Mouse (Mus musculus) hindbrain, postnatal 0 days (tissue): ENCODE results near the gene Lmo1. TPM values are rescaled to one million over a fixed set of nuclear protein-coding genes. Genes with fewer than 3 reads are reported as not detected.
"Not testable (repeated sequence)": the region's sequence is repeated elsewhere in the genome, so short reads cannot be mapped to it uniquely, and the experiment has no call there.

ENCODE experiments used
- ATAC-seq: fragments of 200-750 bp; cut with Nextera tagmentation; 2 replicates; pipeline ENCODE4 v1.8.0; 2017; ENCODE audit warnings: mild to moderate bottlenecking, moderate TSS enrichment, moderate library complexity
- DNase-seq: peaks from one replicate; pipeline ENCODE4 v3.0.0-alpha.2; 2015; ENCODE audit warnings: low spot score
- H3K27ac ChIP-seq: fragments of 300-500 bp; sonication (generic); 2 replicates; pipeline ENCODE4 v1.5.1; 2014; ENCODE audit warnings: mild to moderate bottlenecking
- H3K27me3 ChIP-seq: fragments of 300-500 bp; sonication (generic); 2 replicates; pipeline ENCODE4 v1.6.1; 2014; ENCODE audit warnings: low read length, mixed read lengths; ENCODE audit not compliant: insufficient read depth
- H3K36me3 ChIP-seq: fragments of 300-500 bp; sonication (generic); 2 replicates; pipeline ENCODE4 v1.6.1; 2014; ENCODE audit warnings: low read length, mixed read lengths; ENCODE audit not compliant: insufficient read depth
- H3K4me1 ChIP-seq: fragments of 300-500 bp; sonication (generic); 2 replicates; pipeline ENCODE4 v1.6.1; 2014; ENCODE audit warnings: antibody characterized with exemption, low read length, mixed read lengths; ENCODE audit not compliant: insufficient read depth
- H3K4me2 ChIP-seq: fragments of 300-500 bp; sonication (generic); 2 replicates; pipeline ENCODE4 v1.6.1; 2014; ENCODE audit warnings: low read depth, mild to moderate bottlenecking, low read length, moderate library complexity, mixed read lengths
- H3K4me3 ChIP-seq: fragments of 300-500 bp; sonication (generic); 2 replicates; pipeline ENCODE4 v1.5.1; 2014; ENCODE audit warnings: low read length
- H3K9ac ChIP-seq: fragments of 300-500 bp; sonication (generic); replicated peaks from 2 replicates; pipeline ENCODE4 v1.6.1; 2014; ENCODE audit warnings: mild to moderate bottlenecking, low read length, moderate library complexity, mixed read lengths
- H3K9me3 ChIP-seq: fragments of 300-500 bp; sonication (generic); 2 replicates; pipeline ENCODE4 v1.6.1; 2016; ENCODE audit warnings: low read length, mixed read lengths
- CTCF ChIP-seq: IDR thresholded peaks from 2 replicates; pipeline ENCODE4 v1.5.1; 2016; ENCODE audit warnings: antibody characterized with exemption, control low read depth, low read depth
- WGBS: fragments of 180-500 bp; shearing (Covaris S2); extraction: QIAGEN DNeasy Blood & Tissue Kit; methylation state at CpG from one replicate; pipeline ENCODE4 v1.1.7; 2014; 5-methylcytosine and 5-hydroxymethylcytosine counted together
- polyA plus RNA-seq: library from polyadenylated mRNA; unstranded; fragments of >200 nt; fragmentation: Nextera tagmentation; extraction: Ambion mirVana; gene quantifications from 2 replicates; pipeline ENCODE4 v1.2.1, GENCODE M21; 2015
- total RNA-seq: library from RNA; depleted of rRNA; stranded (reverse); fragments of >200 nt; gene quantifications from 2 replicates; pipeline ENCODE4 v1.2.3, GENCODE M21; 2014

Gene Lmo1
- total and polyA plus RNA-seq, 2 experiments from 2014 or later, result 48.4 to 53.0 TPM

DNA sequence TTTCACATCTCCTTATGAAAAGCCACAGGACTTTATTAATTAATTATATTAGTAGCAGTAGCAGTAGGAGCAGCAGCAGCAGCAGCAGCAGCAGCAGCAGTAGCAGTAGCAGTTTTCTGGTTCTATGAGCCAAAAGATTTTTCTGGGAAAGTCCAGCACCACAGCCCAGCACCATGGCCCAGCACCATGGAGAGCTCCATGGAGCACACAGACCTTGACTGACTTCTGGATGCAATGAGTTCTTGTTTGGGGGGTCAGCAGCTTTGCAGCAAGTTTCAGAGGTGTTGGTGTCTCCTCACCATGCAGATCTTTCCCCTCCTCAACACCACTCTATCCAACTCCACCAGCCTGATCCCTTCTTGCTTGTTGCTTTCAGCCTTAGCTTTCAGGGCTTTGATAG is 45.6 kb downstream of the Lmo1 start:
- Histone ChIP-seq H3K9me3 (no peaks in the 10 kb centered on the region), H3K9ac (no peak overlapping the region), H3K27me3 (no peaks in the 10 kb centered on the region), H3K4me1 (no peaks in the 10 kb centered on the region), H3K4me3 (no peak overlapping the region), H3K36me3 (no peaks in the 10 kb centered on the region), H3K27ac (no peak overlapping the region), H3K4me2 (no peak overlapping the region)
- ATAC-seq (no peak), DNase-seq (no peak)
- TF ChIP-seq CTCF, result no peak

DNA sequence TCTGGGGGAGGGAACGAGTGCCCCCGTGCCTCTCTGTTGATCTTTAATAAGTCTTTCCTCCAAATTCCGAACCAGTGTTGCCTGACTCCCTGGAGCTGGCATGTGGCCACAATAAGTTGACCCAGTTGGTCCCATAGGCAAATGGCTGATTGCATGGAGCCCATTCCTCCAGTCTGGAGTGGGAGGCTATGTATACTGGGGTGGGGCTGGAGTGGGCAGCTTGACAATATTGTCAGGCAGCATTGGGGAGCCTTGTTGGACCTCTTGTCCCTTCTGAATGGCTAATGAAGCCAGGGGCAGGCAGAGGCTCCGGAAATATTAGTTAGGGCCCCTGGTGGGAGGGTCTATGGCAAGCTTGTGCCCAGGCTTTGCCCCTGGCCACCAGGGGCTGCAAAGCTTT is 59.1 kb downstream of the Lmo1 start:
- no peaks in the 10 kb centered on the region for H3K27me3 ChIP-seq
- no peak overlapping the region for H3K9ac ChIP-seq
- no peak overlapping the region for H3K27ac ChIP-seq
- no peak for TF ChIP-seq CTCF
- H3K4me3 ChIP-seq, result no peak overlapping the region
- 20% methylated on average over 4 of the region's 4 CpGs for WGBS
- no peak overlapping the region for H3K4me2 ChIP-seq
- DNase-seq (no peak), ATAC-seq (peak; percentile 41; the same call in 1 of the 2 replicates)
- no peaks in the 10 kb centered on the region for H3K36me3 ChIP-seq
- H3K4me1 ChIP-seq, result peaks cover 8% of the 10 kb centered on the region; the same call in 1 of the 2 replicates
- no peaks in the 10 kb centered on the region for H3K9me3 ChIP-seq

DNA sequence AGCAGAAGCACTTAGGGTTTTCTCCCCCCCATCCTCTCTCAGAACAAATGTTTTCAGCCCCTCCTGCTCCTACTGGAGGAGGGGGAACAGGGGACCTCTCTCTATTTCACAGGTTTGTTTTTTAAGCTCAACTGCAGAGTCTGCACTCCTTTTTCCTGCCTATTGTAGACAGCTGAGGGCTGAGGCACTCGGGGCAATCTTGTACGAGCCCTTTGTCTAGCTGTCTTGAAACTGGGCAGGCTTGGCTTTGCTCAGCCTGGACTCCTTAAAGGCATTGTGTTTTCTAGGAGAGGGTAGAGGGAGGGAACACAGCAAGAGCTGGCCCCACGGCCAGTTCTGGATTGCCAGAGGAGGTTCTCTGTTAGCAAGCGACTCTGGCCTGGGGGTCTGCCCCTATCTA is 59.5 kb downstream of the Lmo1 start:
- not testable (repeated sequence) for DNase-seq, H3K9me3 ChIP-seq, H3K36me3 ChIP-seq, H3K9ac ChIP-seq, H3K27me3 ChIP-seq, H3K27ac ChIP-seq, H3K4me3 ChIP-seq, H3K4me2 ChIP-seq
- H3K4me1 ChIP-seq, result peaks cover 12% of the 10 kb centered on the region; the same call in 1 of the 2 replicates
- 29% methylated on average over 1 of the region's 4 CpGs for WGBS
- peak; percentile 82 for ATAC-seq

DNA sequence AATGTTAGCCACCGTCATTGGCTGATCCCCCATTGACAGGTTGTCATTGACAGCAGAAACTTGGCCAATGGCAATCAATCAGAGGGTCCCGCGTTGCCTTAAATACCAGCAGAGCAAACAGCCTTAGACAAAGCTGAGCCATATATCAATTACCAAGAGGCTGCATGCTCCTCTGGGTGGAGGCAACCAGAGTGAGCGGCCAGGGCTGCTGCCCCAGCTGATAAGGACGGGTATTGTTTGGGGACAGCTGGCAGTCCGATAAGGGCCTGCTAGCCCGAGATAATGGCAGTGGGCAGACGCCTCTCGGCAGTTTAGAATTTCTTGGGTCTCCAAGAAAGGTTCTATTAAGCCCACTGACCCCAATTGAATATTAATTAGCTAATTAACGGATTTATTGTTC is 60.1 kb downstream of the Lmo1 start:
- ATAC-seq, result peak; percentile 74
- no peak overlapping the region for H3K4me3 ChIP-seq
- 17% methylated on average over 10 of the region's 10 CpGs for WGBS
- H3K4me2 ChIP-seq, result no peak overlapping the region
- no peaks in the 10 kb centered on the region for H3K27me3 ChIP-seq
- no peak for TF ChIP-seq CTCF
- no peak overlapping the region for H3K27ac ChIP-seq
- no peaks in the 10 kb centered on the region for H3K9me3 ChIP-seq
- no peak overlapping the region for H3K9ac ChIP-seq
- H3K36me3 ChIP-seq, result no peaks in the 10 kb centered on the region
- DNase-seq, result peak; percentile 46
- H3K4me1 ChIP-seq, result peaks cover 12% of the 10 kb centered on the region; the same call in 1 of the 2 replicates

DNA sequence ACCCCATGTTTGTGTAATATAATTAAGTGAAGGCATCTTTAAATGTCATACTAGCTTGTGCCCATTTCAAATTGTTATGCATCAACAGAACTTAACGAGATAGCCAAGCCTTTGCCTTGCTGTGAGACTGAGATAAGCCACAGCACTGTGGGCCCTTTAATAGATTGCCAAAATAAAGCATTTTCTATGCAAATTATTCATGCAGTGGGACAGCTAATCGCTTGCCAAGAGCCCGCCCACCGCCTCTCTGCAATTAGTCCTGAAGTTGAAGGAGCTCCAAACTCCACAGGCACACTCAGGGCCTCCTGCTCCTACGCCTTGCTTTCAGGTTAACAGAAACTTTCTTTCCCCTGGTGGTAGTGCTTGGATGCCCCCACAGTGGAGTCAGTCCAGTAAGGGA is 64.0 kb downstream of the Lmo1 start:
- H3K4me3 ChIP-seq, result no peak overlapping the region
- H3K27me3 ChIP-seq, result no peaks in the 10 kb centered on the region
- no peaks in the 10 kb centered on the region for H3K9me3 ChIP-seq
- DNase-seq (peak; percentile 62), ATAC-seq (0 out of 2 replicates have a peak, but pooled peaks have one; percentile 28)
- H3K27ac ChIP-seq, result no peak overlapping the region
- peaks cover 10% of the 10 kb centered on the region; the same call in 1 of the 2 replicates for H3K4me1 ChIP-seq
- 23% methylated on average over 5 of the region's 5 CpGs for WGBS
- TF ChIP-seq CTCF, result no peak
- H3K36me3 ChIP-seq, result no peaks in the 10 kb centered on the region
- no peak overlapping the region for H3K9ac ChIP-seq
- no peak overlapping the region for H3K4me2 ChIP-seq

DNA sequence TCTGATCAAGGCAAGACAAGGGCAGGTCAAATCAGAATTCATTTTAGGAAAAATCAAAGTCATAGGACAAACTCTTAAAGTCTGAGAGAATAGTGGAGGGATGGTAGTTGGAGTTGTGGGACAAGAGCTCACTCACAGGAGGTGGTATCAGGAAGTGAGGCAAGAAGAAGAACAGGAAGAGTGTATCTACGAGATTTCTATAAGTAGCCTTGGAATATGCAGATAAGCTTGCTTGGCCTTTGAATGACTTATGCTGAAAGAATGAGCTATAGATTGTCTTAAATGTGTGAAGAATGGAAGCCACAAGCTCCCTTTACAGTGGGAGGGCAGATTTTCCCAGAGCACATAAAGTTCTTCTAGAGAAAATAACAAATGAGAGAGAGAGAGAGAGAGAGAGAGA is 70.1 kb downstream of the Lmo1 start:
- no peak overlapping the region for H3K27ac ChIP-seq
- H3K4me3 ChIP-seq, result no peak overlapping the region
- H3K9me3 ChIP-seq, result no peaks in the 10 kb centered on the region
- ATAC-seq (no peak), DNase-seq (no peak)
- H3K4me2 ChIP-seq, result no peak overlapping the region
- H3K27me3 ChIP-seq, result no peaks in the 10 kb centered on the region
- H3K4me1 ChIP-seq, result no peaks in the 10 kb centered on the region
- H3K9ac ChIP-seq, result no peak overlapping the region
- no peak for TF ChIP-seq CTCF
- no peaks in the 10 kb centered on the region for H3K36me3 ChIP-seq
- WGBS, result 80% methylated on average over 1 of the region's 1 CpGs

DNA sequence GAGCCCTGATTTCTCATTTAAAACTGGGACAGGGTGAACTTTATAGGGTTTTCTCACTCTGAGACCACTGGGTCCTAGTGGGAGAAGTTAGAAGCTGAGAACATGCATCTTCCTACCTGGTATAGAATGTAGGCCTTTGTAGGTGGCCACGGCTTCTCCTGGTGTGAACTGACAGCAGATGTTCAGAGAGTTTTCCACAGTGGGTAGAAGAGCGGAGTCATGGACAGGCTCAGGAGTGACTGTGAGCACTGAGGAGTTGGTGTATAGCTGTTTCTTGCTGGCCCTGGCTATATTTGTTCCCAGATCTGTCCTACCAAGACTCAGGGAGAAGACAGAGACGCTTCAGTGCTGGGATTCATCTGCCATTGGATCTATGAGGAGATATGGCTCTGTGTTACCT is 73.8 kb downstream of the Lmo1 start:
- Histone ChIP-seq H3K9ac (no peak overlapping the region), H3K36me3 (no peaks in the 10 kb centered on the region), H3K4me3 (no peak overlapping the region), H3K4me2 (no peak overlapping the region), H3K27me3 (no peaks in the 10 kb centered on the region), H3K4me1 (no peaks in the 10 kb centered on the region), H3K27ac (no peak overlapping the region), H3K9me3 (no peaks in the 10 kb centered on the region)
- WGBS, result 81% methylated on average over 3 of the region's 3 CpGs
- ATAC-seq (no peak), DNase-seq (peak; percentile 0)
- no peak for TF ChIP-seq CTCF
